Mouse (Mus musculus): Measurements from ENCODE around the gene Gm5431.
"Not testable (repeated sequence)": the region's sequence is repeated elsewhere in the genome, so short reads cannot be mapped to it uniquely, and the experiment has no call there.

Gene Gm5431

DNA sequence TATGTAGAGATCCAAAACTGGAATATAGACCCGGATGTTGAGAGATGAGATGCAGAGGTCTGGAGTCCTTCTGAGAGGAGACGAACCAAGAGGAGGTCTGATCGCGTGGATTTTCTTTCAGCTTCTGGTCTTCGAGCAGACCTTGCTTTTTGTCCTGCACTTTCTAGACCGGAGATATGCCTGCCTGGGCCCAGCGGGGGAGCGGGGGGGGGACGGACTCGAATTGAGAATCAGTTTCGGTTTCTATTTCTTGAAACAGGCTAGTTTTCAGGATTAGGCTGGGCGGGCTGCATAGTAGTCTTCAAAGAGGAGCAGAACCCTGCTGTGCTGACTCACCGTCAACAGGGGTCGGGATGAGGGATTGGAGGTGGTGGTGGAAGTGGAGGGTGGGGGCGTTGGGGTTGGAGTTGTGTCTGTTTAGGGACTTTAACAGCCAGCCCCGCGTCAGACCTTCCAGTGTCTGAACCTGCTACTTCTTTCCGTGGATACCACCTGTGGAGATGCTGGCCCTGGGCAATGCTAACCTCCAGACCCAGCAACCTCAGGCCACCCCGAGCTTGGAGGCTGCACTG is 30.7 kb downstream of the Gm5431 start, which contains the start of gene Irgm1:
Irgm1 (minus strand) TSS at position 483 of the 572 bp plus-strand sequence.
- no peak for DNase-seq (ENCODE audit: low spot score)

DNA sequence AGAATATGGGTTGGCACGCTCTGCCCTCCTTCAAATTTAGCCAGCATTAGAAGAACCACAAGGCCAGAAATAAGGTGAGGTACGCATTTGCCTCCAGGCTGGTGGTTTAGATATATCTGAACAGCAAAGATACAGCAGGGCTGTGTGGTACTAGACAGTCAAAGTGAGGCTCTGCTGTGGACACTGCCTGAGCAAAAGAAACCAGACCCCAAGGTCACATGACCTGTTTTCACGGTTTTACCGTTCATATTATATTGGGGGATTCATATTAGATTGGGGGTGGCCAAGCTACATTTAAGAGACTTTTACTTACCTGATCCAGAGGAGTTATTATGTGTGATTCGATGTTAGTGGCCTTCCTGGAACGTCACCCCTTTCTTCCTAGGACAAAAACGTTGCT is 31.2 kb downstream of the Gm5431 start:
- DNase-seq (ENCODE audit: low spot score), result no peak

DNA sequence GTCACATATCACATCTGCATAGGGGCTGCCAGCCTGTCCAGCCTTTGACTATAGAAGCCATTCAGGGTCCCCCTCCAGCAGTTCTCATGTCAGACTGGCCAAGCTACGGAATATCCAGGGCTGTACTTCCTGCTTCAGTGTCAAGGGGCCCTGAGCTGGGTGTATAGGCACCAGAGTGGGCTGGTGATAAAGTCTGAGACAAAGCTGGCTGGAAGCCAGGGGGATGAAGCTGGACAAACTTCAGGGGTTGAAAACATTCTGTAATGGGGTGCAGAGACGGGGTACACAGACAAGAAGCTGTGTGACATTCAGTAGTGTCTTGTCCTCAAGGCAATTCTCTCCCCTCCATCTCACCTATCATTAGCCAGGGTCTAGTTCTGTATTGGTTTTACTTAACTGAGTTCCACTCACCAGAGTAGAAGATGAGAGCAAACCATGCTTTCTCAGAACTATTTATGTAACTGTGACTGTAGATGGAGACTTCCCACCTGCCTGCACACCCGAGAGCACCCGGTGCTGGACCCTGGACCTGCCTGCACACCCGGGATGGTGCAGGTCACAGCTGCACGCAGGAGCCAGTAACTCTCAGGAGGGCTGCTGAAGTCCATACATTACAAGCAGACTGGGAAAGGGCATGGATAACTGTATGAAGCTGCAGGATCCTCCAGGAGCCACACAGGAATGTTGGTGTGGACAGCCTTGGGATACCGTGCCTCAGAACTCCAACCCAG is 32.5 kb downstream of the Gm5431 start:
- DNase-seq (ENCODE audit: low spot score), result no peak

DNA sequence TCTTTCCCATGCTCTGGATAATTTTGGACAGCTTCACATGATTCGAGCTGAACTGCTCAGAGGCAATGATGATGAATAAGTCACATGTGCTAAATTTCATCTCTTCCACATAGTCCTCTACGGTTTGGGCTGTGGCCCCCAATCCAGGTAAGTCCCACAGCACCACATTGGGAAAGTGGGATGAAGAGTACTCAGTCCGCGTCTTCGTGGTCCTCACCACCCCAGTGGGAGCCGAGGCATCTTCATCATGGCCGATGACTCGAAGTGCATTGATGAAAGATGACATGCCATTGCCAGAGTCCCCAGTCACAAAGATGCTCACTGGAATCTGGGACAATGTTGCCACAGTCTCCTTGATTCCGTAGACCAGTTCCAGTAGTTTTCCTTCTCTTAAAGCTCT is 35.5 kb downstream of the Gm5431 start:
- no peak for DNase-seq (ENCODE audit: low spot score)

DNA sequence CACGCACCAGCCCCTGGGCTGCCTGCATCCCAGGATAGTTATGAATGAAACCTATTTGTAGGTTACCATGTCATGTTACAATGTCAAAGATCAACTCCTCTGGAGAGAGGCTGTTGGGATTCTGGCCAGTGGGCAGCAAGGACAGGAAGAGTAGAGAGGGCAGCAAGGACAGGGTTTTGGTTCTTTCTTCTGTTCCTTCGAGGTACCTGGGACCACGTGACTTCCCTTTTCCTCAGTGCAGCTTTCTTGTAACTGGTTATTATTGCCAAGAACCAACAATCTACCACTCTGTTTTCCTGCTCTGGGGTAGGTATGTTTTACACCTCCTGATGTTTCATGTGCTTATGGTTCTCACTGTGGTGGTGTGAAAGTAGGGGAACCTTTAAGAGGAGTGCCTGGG is 38.2 kb downstream of the Gm5431 start:
- DNase-seq (ENCODE audit: low spot score), result no peak

DNA sequence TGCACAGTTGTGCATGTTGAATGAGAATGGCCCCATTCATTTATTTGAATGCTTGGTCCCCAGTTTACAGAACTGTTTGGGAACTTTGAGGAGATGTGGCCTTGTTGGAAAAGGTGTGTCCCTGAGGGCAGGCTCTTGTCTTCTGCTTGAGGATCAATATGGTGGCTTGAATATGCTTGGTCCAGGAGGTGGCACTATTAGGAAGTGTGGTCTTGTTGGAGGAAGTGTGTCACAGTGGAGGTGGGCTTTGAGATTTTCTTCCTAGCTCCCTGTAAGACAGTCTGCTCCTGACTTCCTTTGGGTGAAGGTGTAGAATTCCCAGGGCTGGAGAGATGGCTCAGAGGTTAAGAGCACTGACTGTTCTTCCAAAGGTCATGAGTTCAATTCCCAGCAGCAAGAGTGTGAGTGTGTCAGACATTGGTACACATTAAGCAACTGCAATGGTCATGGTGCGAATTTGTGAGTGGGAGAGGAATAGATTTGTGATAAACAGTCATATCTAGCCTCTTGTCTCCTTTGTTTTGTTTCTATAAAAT is 39.2 kb downstream of the Gm5431 start:
- DNase-seq (ENCODE audit: low spot score), result no peak

DNA sequence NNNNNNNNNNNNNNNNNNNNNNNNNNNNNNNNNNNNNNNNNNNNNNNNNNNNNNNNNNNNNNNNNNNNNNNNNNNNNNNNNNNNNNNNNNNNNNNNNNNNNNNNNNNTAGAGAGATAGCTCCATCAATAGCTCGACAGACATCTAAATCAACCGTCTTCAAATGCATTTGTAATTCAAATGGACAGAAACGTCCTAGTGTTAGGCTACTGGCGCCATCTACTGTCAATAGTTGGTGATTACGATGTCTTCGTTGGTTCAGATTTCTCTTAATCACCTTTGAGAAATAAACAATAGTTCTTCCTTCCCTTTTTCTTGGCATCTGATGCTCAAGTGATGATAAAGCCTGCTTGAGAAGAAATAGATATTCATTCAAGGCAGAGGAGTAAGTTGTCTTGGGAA is 43.0 kb downstream of the Gm5431 start:
- peak; percentile 60 for DNase-seq (ENCODE audit: low spot score)

DNA sequence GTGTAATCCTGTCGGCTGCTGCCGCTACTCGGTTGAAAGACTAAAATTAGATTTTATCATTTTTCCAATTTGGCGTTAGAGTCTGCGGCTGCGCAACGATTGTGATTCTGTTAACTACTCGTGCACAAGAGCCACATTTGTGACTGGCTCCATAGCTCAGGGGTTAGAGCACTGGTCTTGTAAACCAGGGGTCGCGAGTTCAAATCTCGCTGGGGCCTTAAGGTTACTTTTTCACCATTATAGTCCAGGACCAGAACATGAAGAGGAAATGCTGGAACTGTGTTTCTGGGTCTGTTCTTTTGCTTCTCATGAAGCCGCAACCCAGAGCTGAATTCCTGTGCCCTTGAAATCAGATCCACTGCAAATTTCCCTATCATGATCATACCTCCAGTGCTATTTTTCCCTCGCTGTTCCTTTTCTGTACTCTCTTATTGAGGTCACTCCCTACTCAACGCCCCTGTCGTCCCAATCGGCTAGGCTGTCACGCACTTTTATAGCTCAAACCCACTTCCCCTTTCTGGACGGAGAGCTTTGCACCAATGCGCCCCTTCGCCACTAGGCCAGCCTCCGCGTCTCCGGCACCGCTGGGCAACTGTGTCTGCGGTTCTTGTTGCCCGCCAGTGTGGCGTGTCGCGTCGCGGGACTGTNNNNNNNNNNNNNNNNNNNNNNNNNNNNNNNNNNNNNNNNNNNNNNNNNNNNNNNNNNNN is 48.4 kb downstream of the Gm5431 start:
- DNase-seq (ENCODE audit: low spot score), result peak; percentile 85

DNA sequence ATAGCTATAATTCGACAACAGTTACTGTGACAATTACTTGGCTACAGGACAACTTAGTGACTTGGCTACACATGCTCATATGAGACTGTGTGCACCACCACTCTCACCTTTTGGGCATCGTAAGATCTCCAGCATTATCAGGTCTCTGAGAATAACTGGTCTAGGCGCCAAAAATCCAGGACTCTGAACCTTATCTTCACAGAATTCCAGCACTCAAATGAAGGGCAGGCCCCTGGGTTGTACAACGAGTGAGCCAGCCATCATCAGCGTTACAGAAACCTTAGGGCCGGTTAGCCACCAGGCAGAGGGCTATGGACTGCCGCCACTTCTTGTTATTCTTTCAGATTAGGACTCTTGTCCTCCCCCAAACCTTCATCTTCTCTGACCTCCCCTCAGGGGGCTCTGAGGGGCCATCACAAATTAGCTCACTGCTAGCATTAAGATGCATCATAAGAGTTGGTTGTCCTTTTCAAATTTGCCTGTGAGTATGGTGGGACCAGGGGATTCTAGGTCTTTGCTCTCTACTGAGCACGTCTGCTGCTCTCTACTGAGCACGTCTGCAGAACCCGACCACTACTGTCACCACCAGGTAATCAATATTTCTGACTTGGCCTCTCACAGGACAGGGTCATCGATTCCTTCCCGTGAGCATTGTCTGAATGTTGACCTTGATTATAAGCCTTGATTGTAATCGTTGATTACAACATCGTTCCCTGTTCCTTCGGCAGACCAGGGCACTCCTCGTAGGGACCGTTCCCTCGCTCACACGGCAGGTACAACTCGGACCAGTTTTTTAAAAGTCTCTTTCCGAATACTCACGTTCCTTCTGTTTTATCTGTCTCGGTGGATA is 49.2 kb downstream of the Gm5431 start:
- DNase-seq (ENCODE audit: low spot score), result no peak

DNA sequence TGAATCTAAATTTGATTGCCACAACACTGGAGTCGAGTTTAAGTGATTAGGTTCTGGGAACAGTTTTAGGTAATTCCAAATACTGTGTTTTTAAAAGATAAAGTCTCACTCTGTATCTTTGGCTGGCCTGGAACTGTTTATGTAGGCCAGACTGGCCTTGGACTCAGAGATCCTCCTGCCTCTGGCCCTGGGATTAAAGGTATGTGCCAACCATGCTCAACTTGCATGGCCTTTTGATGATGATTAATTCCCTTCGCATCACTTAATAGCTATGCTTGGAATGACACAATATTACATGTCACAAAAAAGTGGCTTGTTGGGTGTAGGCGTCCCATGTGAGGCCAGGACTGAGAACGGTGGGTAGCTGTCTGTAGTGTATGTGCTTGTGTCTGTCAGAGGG is 49.8 kb downstream of the Gm5431 start:
- DNase-seq (ENCODE audit: low spot score), result no peak

DNA sequence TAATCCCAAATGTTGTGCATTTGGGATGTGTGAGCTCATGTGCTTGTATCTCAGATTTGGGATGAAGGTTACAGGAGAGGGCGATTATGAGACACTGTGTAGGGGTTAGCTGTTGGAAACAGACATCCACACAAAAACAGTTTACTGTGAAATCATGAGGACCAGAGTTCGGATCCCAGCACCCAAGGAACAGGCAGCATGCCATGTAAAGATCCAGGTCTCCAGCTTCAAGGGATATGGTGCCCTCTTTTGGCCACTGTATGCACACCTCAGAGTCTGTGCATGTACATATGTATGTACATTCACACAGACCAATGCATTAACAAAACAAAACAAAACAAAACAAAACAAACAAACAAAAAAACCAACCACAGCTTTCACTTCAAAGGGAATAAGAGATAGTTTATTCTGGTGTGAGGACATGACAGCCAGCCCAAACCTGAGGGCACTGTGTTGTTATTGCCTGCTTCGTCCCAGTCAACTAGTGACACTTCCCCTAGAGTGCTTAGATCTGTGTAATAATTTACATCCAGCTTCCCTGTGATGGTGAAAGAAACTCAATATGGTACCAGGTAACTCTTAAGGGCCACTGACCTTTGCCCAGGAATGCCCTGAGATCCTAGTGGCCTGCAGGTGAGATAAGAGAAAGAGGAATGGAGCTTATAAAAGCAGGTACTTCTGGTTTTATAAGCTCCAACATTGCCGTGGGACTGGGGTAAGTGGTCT is 50.6 kb downstream of the Gm5431 start:
- no peak for DNase-seq (ENCODE audit: low spot score)

DNA sequence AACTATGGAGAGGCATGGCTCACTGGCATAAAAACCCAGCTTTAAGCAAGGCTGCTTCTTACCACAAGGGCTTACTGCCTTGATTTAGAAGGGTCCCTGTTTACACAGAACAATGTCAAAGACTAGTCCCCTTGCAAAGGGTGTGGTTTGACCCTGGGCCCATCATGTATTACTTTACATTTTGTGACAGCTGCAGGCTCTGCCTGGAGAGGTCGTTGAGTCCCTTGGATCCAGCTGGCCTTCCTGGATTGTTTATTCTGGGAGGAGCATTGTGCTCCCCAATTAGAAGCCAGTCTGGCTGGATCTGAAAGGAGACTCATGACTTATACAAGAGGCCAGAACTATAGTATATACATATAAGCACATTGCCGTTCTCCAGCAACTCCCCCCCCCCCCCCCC is 51.8 kb downstream of the Gm5431 start:
- DNase-seq (ENCODE audit: low spot score), result no peak

DNA sequence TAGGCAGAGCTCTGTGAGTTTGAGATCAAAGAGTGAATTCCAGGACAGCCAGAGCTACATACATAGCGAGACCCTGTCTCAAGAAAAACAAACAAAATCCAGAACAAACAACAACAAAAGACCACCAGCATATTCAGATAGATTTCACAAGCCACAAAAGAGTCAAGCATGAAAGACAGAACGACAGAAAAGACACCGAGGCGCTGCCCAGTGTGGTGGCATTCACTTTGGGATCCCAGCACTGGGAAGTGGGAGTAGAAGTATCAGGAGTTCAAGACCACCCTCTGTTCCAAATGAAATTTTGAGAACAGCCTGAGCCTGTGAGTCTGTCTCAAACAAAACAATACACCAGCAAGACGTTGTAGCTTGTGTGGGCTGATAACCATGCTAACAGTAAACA is 55.1 kb downstream of the Gm5431 start:
- no peak for DNase-seq (ENCODE audit: low spot score)

DNA sequence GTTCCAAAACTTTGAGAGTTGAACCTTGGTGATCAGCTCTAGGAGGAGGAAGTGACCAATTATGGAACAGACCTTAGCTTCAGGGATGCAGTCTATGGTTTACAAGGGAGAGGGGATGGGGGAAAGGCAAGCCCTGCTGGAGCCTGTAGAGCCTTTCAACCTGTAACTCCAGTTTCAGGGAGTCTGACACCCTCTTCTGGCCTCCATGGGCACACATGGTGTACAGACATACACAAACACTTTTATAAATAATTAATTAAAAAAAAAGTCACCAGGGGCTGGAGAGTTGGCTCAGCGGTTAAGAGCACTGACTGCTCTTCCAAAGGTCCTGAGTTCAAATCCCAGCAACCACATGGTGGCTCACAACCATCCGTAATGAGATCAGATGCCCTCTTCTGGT is 55.7 kb downstream of the Gm5431 start:
- DNase-seq (ENCODE audit: low spot score), result not testable (repeated sequence)

DNA sequence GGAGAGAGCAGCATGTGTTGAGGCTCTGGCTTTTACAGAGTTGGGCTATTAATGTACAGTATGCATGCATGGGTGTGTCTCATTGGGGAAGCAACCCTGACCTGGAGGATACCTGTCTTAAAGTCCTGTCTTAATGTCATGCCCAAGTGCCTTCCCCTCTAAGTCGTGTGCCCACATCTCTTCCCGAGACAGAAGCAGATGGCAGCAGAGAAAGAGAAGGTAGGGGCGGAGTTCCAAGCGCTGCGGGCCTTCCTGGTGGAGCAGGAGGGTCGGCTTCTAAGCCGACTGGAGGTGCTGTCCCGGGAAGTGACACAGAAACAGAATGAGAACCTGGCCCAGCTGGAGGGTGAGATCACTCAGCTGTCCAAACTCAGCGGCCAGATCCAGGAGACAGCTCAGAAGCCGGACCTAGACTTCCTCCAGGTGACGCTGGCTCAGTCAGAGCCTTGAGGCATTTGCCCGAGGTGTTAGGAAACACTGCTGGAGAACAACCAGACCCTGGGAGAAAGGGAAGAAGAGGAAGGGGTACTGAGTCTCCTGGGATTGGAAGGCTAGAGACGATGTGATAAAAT is 56.7 kb downstream of the Gm5431 start:
- DNase-seq (ENCODE audit: low spot score), result no peak

DNA sequence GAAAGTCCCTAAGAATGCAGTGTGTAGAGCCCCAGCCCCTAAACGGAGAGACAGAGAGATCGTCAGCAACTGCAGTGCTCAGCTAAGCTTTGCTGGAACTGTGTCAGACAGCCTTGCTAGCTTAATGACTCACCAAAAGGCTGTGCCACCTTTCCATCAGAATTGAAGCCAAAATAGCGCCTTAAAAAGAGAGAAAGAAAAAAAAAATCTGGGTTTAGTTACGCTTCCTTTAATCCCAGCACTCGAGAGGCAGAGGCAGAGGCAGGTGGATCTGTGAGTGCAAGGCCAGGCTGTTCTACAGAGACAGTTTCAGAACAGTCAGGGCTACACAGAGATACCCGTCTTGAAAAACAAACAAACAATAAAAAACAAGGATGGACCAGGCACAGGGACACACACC is 57.7 kb downstream of the Gm5431 start:
- no peak for DNase-seq (ENCODE audit: low spot score)

DNA sequence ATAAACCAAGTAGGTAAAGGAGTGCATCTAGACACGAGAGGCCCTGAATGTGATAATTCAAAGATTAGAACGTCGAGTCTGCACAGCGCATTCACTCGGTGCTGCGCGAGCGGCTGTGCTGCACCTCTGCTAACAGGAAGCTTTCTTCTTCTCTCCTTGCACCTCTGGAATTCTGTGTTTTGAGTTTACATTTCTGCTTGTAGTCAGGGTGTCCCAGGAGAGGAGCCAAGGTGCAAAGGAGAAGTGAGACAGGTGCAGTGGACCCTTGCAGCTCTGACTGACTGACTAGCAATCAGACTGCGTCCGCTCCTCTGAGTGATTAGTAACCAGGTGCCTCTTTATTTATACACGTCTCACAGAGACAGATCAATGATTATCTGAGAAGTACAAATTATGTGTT is 58.8 kb downstream of the Gm5431 start:
- no peak for DNase-seq (ENCODE audit: low spot score)

DNA sequence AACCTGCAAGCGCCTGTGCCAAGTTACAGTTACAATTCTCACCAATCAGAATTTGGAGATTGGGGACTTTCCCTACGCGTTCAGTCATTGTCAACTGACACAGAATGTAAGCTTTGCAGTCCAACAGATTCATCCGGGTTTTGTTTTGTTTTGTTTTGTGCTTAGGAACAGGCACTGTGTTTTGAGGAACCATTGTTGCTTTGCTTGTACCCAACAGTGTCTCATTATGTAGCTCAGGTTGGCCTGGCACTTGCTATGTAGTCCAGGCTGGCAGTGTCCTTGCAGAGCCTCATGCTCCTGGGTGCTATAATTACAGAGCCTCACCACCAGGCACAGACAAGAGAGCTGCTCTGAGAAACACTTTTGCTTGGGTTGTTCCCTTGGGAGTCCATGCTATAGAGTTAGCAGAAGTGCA is 59.6 kb downstream of the Gm5431 start:
- DNase-seq (ENCODE audit: low spot score), result no peak

DNA sequence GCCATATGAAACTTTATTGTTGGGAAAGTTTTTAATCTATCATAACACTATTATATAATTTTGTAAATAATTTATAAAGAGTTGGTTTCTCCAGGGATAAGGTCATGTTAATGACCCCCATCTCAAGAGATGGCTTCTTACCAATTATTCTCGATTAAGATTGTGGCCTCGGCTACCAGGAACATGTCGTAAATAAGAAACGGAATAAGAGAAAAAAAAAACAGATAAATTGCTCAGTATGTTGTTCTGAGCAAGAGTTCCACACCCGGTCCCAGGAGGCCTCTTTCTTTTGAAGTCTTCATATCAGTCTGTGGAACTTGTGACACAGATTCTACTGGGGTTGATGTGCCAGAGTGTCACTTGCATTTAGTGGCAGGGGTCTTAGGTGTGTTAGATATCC is 60.8 kb downstream of the Gm5431 start:
- no peak for DNase-seq (ENCODE audit: low spot score)

DNA sequence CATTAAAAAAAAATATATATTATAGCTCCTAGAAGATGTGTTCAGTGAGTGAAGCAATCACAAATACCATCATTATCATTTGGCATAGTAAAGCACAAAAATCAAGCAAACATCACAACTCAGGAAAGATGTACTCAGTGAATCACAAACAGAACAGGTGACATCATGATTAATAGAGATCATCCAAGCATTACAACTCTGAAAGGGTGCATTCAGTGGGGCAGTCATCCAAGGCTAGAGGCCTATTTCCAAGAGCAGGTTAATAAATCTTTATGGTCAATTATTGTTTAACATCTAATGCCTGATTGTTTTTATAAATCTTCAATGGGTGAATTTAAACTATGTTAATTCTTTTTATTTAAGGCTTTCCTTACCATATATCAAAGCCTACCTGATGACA is 61.2 kb downstream of the Gm5431 start:
- DNase-seq (ENCODE audit: low spot score), result no peak
